Mouse (Mus musculus): ENCODE results near the gene Sc5d.

GRCm38 (mm10) chr9:42240583-42240992, 23.5 kb downstream of the Sc5d start:
- peak; percentile 82 for TF ChIP-seq CTCF (IDR thresholded peaks at IDR 0.05)
- TF ChIP-seq EP300 (IDR thresholded peaks at IDR 0.05): no peak
